Mouse (Mus musculus): ENCODE measurements at regions not wholly inside any gene's neighbourhood (a gene's known extent, or its start where the extent isn't known, plus 50 kb on each side); places are given as distances from the start of the nearest gene placed in this dataset.

GRCm38 (mm10) chr7:125185037-125185679 lies 259.3 kb upstream of the Kdm8 start:
- Histone ChIP-seq H3K4me3 (replicated peaks) (no peak overlapping the region), H3K27me3 (no peaks in the 10 kb centered on the region), H3K9me3 (replicated peaks) (no peaks in the 10 kb centered on the region; the same call in 1 of the 2 replicates), H3K36me3 (no peaks in the 10 kb centered on the region), H3K4me2 (no peak overlapping the region), H3K27ac (no peak overlapping the region), H3K9ac (no peak overlapping the region), H3K4me1 (0 out of 2 replicates have a peak, but pooled peaks cover 5% of the 10 kb centered on the region)
- 77% methylated on average over 13 of the region's 13 CpGs for WGBS
- no peak for ATAC-seq (replicated peaks; ENCODE audit: low FRiP score)

GRCm38 (mm10) chr7:125187011-125187740 lies 257.3 kb upstream of the Kdm8 start:
- Histone ChIP-seq H3K4me2 (no peak overlapping the region), H3K27ac (no peak overlapping the region), H3K36me3 (no peaks in the 10 kb centered on the region), H3K9ac (no peak overlapping the region), H3K4me3 (replicated peaks) (no peak overlapping the region), H3K9me3 (replicated peaks) (no peaks in the 10 kb centered on the region; the same call in 1 of the 2 replicates), H3K27me3 (no peaks in the 10 kb centered on the region), H3K4me1 (0 out of 2 replicates have a peak, but pooled peaks cover 5% of the 10 kb centered on the region)
- no peak for ATAC-seq (replicated peaks; ENCODE audit: low FRiP score)
- 85% methylated on average over 10 of the region's 10 CpGs for WGBS

- Histone ChIP-seq H3K9me3 (replicated peaks) (no peaks in the 10 kb centered on the region; the same call in 1 of the 2 replicates), H3K4me1 (no peaks in the 10 kb centered on the region), H3K36me3 (no peaks in the 10 kb centered on the region), H3K4me2 (no peak overlapping the region), H3K27ac (no peak overlapping the region), H3K4me3 (replicated peaks) (no peak overlapping the region), H3K27me3 (no peaks in the 10 kb centered on the region), H3K9ac (no peak overlapping the region)
- 61% methylated on average over 5 of the region's 5 CpGs for WGBS
- no peak for ATAC-seq (replicated peaks; ENCODE audit: low FRiP score)
Observed at GRCm38 (mm10) chr7:125188986-125189385, 255.5 kb upstream of the Kdm8 start.

- Histone ChIP-seq H3K4me2 (no peak overlapping the region), H3K4me3 (replicated peaks) (no peak overlapping the region), H3K27me3 (no peaks in the 10 kb centered on the region), H3K36me3 (no peaks in the 10 kb centered on the region), H3K9me3 (replicated peaks) (no peaks in the 10 kb centered on the region), H3K27ac (no peak overlapping the region), H3K9ac (no peak overlapping the region), H3K4me1 (no peaks in the 10 kb centered on the region)
- WGBS = 75% methylated on average over 6 of the region's 6 CpGs
- ATAC-seq (replicated peaks; ENCODE audit: low FRiP score) = no peak
Observed at GRCm38 (mm10) chr7:125190067-125190466, 254.4 kb upstream of the Kdm8 start.

GRCm38 (mm10) chr7:125191313-125191712 lies 253.2 kb upstream of the Kdm8 start:
- Histone ChIP-seq H3K36me3 (no peaks in the 10 kb centered on the region), H3K27ac (no peak overlapping the region), H3K9ac (no peak overlapping the region), H3K4me2 (no peak overlapping the region), H3K4me1 (no peaks in the 10 kb centered on the region), H3K27me3 (no peaks in the 10 kb centered on the region), H3K9me3 (replicated peaks) (no peaks in the 10 kb centered on the region), H3K4me3 (replicated peaks) (no peak overlapping the region)
- ATAC-seq (replicated peaks; ENCODE audit: low FRiP score) = no peak

GRCm38 (mm10) chr7:125211346-125211973 lies 233.0 kb upstream of the Kdm8 start:
- Histone ChIP-seq H3K4me2 (no peak overlapping the region), H3K9ac (no peak overlapping the region), H3K36me3 (no peaks in the 10 kb centered on the region), H3K27ac (no peak overlapping the region), H3K4me3 (replicated peaks) (no peak overlapping the region), H3K4me1 (no peaks in the 10 kb centered on the region), H3K27me3 (no peaks in the 10 kb centered on the region), H3K9me3 (replicated peaks) (no peaks in the 10 kb centered on the region)
- 76% methylated on average over 6 of the region's 6 CpGs for WGBS
- ATAC-seq (replicated peaks; ENCODE audit: low FRiP score) = no peak

- H3K27ac ChIP-seq = no peak overlapping the region
- no peaks in the 10 kb centered on the region for H3K36me3 ChIP-seq
- no peaks in the 10 kb centered on the region for H3K9me3 ChIP-seq (replicated peaks)
- 80% methylated on average over 6 of the region's 6 CpGs for WGBS
- no peak overlapping the region for H3K9ac ChIP-seq
- H3K4me3 ChIP-seq (replicated peaks) = no peak overlapping the region
- no peak for ATAC-seq (replicated peaks; ENCODE audit: low FRiP score)
- no peaks in the 10 kb centered on the region for H3K27me3 ChIP-seq
- no peak overlapping the region for H3K4me2 ChIP-seq
- H3K4me1 ChIP-seq = no peaks in the 10 kb centered on the region
Observed at GRCm38 (mm10) chr7:125214036-125214435, 230.4 kb upstream of the Kdm8 start.

- H3K36me3 ChIP-seq = no peaks in the 10 kb centered on the region
- no peak overlapping the region for H3K4me3 ChIP-seq (replicated peaks)
- 91% methylated on average over 4 of the region's 4 CpGs for WGBS
- no peaks in the 10 kb centered on the region for H3K27me3 ChIP-seq
- H3K9me3 ChIP-seq (replicated peaks) = no peaks in the 10 kb centered on the region
- H3K4me2 ChIP-seq = no peak overlapping the region
- no peak overlapping the region for H3K9ac ChIP-seq
- no peak overlapping the region for H3K27ac ChIP-seq
- H3K4me1 ChIP-seq = no peaks in the 10 kb centered on the region
- ATAC-seq (replicated peaks; ENCODE audit: low FRiP score) = no peak
Observed at GRCm38 (mm10) chr7:125217630-125218029, 226.8 kb upstream of the Kdm8 start.

- no peak overlapping the region for H3K27ac ChIP-seq
- H3K27me3 ChIP-seq = no peaks in the 10 kb centered on the region
- H3K9me3 ChIP-seq (replicated peaks) = no peaks in the 10 kb centered on the region
- H3K9ac ChIP-seq = no peak overlapping the region
- no peak for ATAC-seq (replicated peaks; ENCODE audit: low FRiP score)
- H3K36me3 ChIP-seq = no peaks in the 10 kb centered on the region
- WGBS = 90% methylated on average over 1 of the region's 1 CpGs
- no peaks in the 10 kb centered on the region for H3K4me1 ChIP-seq
- H3K4me3 ChIP-seq (replicated peaks) = no peak overlapping the region
- H3K4me2 ChIP-seq = no peak overlapping the region
Observed at GRCm38 (mm10) chr7:125222684-125223083, 221.8 kb upstream of the Kdm8 start.

- Histone ChIP-seq H3K27ac (no peak overlapping the region), H3K4me2 (no peak overlapping the region), H3K9me3 (replicated peaks) (no peaks in the 10 kb centered on the region), H3K4me1 (no peaks in the 10 kb centered on the region), H3K36me3 (no peaks in the 10 kb centered on the region), H3K9ac (no peak overlapping the region), H3K4me3 (replicated peaks) (no peak overlapping the region), H3K27me3 (no peaks in the 10 kb centered on the region)
- WGBS = 46% methylated on average over 7 of the region's 7 CpGs
- no peak for ATAC-seq (replicated peaks; ENCODE audit: low FRiP score)
Observed at GRCm38 (mm10) chr7:125234911-125235310, 209.6 kb upstream of the Kdm8 start.

GRCm38 (mm10) chr7:125237026-125237425 lies 207.4 kb upstream of the Kdm8 start:
- no peak overlapping the region for H3K9ac ChIP-seq
- no peak for ATAC-seq (replicated peaks; ENCODE audit: low FRiP score)
- no peak overlapping the region for H3K4me3 ChIP-seq (replicated peaks)
- WGBS = 88% methylated on average over 3 of the region's 3 CpGs
- H3K9me3 ChIP-seq (replicated peaks) = no peaks in the 10 kb centered on the region
- H3K27me3 ChIP-seq = no peaks in the 10 kb centered on the region
- no peaks in the 10 kb centered on the region for H3K36me3 ChIP-seq
- no peak overlapping the region for H3K4me2 ChIP-seq
- H3K4me1 ChIP-seq = no peaks in the 10 kb centered on the region
- H3K27ac ChIP-seq = no peak overlapping the region

- WGBS = 78% methylated on average over 3 of the region's 3 CpGs
- no peak overlapping the region for H3K9ac ChIP-seq
- H3K9me3 ChIP-seq (replicated peaks) = no peaks in the 10 kb centered on the region
- no peak overlapping the region for H3K4me2 ChIP-seq
- H3K4me1 ChIP-seq = no peaks in the 10 kb centered on the region
- no peak overlapping the region for H3K4me3 ChIP-seq (replicated peaks)
- no peak overlapping the region for H3K27ac ChIP-seq
- H3K27me3 ChIP-seq = no peaks in the 10 kb centered on the region
- ATAC-seq (replicated peaks; ENCODE audit: low FRiP score) = no peak
- no peaks in the 10 kb centered on the region for H3K36me3 ChIP-seq
Observed at GRCm38 (mm10) chr7:125243021-125243420, 201.5 kb upstream of the Kdm8 start.
